Mouse (Mus musculus) inflammation-experienced regulatory T-cells, adult 6 months (primary cell): Measurements from ENCODE around the gene Treml2. TPM values are rescaled to one million over a fixed set of nuclear protein-coding genes. Genes with fewer than 3 reads are reported as not detected.

Experiments used
- ATAC-seq: one replicate; pipeline ENCODE4 v1.8.0; 2017
- polyA plus RNA-seq, 3 experiments: library from polyadenylated mRNA; unstranded; fragments of 100-300 nt; shearing (Covaris generic); gene quantifications; one replicate each; pipeline ENCODE4 v1.2.1; 2017

Treml2 gene
- 10 to 100 TPM in 2 of 3 experiments, under 1 TPM in 1; 0.69 to 12.3 (median 11.3) TPM for polyA plus RNA-seq

DNA sequence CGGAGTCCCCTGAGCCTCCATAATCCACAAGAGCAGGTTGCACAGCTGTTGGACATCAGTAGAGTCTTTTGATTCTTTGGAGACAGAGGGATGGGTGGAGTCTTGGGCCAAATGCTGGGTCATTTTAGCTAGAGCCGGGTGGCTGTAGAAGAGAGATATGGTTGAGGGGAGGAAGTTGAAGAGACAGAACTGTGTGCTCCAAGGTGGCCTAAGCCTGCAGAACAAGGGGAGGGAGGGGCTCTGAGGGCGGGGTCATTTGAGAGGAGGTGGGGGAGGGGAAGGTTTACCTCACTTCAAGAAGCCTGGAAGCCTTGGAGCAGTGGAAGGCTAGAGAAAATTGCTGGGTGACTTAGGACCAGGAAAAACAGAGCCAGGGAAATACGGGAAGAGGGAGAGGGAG lies at the start of gene Treml2:
Treml2 (plus strand) TSS at position 296 of the 400 bp plus-strand sequence.
- ATAC-seq: no peak

DNA sequence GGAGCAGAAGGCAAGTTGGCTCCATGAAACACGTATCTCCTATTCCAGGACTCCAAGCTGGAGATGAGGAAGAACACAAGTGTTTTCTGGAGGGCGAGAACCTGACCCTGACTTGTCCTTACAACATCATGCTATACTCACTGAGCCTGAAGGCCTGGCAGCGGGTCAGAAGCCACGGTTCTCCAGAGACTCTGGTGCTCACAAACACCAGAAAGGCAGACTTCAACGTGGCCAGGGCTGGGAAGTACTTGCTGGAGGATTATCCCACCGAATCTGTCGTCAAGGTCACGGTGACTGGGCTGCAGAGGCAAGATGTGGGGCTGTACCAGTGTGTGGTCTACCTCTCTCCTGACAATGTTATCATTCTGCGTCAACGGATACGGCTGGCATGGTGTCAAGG lies 49.8 kb upstream of the Treml2 start:
- no peak for ATAC-seq

DNA sequence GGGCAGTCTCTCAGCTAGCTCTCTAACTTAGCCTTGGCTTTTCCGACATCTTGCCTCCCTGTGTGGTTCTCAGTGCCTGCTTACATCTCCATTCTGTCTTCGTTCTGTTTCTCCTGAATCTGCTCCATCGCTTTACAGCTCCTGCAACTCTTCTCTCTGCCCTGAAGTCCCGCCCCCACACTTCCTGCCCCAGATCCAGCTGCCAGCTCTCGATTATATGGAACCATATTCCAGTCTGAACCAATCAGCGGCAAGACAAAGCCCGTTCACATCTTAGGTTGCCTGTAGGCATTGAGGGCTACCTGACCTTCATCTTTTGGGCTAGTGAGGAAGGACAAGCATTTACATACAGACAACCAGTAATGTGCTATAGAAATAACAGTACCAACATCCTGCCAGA lies 48.7 kb upstream of the Treml2 start:
- ATAC-seq: no peak

DNA sequence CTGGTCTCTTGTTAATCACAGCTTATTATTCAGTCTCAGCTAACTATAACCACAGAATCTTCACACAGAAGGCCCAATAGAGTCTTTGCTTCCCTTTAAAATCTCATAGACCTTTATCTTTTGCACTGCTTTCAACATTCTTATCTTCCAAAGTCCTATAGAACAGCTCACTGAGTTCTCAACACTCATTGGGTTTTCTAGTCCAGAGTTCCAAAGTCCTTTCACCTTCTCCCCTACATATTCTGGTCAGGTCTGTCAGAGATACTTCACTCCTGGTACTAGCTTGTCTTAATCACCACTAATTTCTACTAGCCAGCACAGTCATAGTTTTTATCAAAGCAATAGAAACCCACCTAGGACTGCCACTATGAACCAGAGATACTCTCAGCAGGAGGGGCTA lies 42.7 kb upstream of the Treml2 start:
- no peak for ATAC-seq

DNA sequence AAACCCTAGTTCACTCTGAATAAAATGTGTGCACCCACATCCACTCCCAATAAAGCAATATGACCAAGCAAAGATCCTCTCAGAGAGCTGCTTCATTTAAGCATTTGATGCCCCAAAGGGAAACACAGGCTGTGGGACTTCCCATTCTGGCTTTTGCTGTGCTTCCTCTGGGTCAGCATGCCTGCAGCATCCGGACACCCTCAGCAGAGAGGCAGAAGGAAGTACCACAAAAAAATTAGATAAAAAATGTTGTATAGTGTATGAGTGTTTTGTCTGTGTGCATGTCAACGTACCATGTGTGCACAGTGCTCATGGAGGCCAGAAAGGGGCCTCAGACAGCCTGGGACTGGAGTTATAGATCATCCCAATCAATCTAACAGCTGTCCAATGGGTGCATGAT lies 37.4 kb upstream of the Treml2 start:
- no peak for ATAC-seq

DNA sequence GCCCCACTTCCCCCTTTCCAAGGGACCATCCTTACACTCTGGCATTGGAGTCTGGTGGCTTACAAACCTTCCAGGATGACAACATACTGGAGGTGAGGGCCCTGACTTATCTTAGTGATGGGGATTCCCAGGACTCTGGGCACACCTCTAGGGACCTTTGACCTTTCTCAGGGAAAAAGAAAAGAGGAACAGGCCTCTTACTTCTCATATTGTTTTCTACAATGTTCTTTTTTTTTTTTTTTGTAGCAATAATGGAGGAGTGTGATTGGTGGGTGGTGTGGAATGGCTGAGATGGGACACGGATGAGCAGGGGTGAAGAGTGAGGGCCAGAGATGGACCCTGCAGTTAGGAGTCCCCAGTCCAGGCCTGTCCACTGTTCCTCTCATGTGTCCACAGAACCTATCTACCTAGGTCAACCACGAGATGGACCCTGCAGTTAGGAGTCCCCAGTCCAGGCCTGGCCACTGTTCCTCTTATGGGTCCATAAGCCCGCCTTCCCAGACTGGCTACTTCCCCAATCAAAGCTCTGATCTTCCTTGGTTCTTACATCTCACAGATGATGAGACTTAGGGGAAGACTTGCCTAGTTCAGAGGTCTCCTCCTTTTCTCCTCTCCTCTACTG lies 35.4 kb upstream of the Treml2 start, which contains the start of gene Treml4:
Treml4 (plus strand) TSS at position 555 of the 622 bp plus-strand sequence.
- no peak for ATAC-seq

DNA sequence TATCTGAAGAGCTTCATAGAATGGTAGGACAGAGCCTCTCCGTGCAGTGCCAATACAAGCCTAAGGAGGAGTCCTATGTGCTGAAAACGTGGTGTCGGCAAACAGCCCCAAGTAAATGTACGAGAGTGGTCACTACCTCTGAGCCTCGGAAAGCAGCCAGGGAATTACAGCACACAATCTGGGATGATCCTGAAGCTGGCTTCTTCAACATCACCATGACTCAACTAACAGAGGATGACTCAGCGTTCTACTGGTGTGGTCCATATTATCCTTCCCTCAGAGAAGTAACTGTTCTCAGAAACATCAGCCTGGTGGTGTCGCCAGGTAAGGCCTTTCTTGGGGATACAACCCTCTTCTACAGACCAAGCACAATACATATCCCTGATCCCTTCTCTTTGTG lies 34.6 kb upstream of the Treml2 start:
- no peak for ATAC-seq

DNA sequence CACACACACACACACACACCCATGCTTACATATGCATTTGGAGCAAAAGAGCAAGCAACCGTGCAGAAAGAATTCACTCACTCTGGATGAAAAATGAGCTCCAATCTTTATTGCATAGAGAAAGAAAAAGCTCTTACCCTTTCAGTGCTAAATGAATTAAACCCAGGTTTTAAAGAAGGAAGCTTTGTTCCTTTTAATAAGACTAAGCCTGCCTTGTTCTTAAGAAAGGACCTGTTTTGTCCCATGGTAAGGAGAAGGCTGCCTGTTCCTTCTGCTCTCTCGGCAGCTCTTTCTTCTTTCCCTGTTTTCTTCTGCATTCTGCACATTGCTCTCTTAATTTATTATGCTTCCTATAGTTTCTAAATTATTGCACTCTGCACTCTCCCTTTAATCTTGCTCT lies 33.2 kb upstream of the Treml2 start:
- no peak for ATAC-seq

DNA sequence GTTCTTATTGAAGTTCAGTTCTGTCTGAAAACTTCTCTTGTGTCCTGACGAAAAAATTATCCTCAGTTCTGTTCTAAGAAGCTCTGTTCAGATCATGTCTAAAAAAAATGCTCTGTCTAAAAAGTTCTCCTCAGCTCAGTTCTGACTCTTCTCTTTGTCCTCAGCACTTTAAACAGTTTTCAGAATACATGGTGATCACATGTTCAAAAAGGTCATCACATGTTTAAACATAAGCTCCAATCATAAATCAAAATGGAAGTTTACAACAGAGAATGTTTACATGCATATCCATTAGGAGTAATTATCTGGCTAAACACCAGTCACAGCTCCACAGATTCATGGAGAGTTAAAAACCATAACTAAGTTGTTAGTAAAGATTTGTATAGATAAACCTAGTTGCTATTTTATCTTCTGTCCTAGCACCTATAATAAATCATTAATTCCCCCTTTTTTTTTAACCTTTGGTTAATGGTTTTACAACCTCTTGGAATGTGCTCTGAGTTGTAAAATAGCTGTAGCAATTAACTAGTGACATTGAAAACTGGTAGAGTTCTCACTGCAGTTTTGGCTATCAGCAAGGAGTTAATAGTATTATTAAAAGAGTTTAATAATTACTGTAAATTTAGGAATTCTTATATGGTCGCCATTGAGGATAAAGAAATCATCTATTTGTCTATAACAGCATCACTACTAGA lies 32.5 kb upstream of the Treml2 start:
- ATAC-seq: no peak

DNA sequence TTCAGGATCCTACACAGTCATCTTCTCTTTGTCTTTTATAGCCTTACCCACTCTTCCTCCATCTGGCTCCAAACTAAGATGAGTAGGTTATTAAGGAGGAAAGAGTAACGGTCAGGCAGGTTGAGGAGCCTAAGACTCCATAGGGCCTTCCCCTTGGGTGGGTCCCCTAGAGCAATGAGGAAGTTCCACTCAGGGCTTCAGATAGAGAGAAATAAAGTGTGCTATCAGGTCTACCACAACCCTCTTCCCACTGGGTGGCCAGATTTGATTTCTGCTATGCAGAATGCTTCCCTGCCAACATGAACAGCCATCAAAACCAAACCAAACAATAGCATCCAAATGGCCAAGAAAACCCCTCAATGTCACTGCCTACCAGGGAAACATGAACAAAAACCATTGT lies 31.7 kb upstream of the Treml2 start:
- ATAC-seq: no peak

DNA sequence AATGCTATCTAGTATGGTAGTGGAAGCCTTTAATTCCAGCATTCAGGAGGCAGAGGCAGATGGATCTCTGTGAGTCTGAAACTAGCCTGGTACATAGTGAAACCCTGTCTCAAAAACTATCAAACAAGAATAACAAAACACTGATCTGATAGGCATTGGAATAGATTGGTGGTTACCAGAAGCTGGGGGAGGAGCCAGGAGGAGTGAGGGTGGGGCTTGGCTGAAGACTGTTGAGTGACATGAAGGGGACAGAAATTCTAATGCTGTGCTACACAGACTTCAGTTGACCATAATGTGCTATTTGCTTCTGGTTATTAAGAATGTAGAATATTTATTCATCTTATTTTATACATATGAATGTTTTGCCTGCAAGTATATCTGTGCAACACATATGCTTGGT lies 31.0 kb upstream of the Treml2 start:
- no peak for ATAC-seq

DNA sequence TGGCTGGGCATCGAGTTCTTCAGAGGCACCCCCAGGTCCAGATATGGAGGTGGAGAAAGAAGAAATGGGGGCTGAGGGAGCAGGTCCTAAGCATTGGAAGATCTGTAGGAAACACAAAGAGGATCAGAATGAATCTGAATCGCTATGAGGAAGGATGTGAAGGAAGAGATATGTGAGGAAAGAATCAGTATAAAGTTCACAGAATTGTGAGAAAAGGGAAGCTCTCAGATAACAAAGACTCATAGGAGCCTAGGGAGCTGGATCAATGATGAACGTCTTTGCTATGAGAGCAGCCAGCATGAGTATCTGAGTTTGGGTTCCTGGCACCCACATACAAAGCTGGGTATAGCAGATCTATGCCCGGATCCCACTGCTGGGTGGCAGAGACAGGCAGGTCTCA lies 29.5 kb upstream of the Treml2 start:
- no peak for ATAC-seq

DNA sequence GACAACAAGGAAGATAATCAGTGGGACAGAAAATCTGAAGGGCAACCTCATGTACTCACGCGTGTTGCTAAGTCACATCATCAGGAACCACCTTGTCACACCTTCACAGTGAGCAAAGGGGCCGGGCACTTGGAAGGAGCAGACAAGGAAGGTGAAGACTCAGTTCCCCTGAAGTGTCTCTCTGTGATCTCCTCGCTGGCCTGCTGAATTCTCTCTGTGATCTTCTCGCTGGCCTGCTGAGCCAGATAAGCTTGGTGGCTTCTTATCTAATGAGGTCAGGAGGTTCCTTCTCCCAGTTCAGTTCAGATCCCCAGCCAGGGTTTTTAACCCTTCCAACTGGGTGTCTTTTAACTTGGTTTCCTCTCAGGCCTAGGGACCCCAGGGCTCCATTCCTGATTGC lies 27.1 kb upstream of the Treml2 start:
- ATAC-seq: no peak

DNA sequence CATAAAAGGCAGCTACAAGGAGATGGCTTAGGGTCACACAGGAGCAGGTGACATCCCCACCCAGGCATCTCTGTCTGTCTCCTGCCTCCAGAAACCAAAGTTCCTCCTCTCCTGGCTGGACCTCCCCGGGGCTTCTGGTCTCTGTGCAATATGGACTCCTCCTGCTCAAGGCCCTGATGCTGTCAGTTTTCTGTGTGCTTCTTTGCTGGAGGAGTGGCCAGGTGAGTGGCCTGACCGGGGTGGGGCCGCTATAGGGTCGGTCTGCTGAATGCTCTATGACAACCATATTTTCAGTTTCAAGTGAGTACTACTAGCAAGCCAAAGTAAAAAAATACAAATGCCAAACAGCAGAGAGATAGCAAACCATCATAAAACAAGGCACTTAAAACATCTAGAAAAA lies 26.7 kb upstream of the Treml2 start:
- ATAC-seq: no peak

DNA sequence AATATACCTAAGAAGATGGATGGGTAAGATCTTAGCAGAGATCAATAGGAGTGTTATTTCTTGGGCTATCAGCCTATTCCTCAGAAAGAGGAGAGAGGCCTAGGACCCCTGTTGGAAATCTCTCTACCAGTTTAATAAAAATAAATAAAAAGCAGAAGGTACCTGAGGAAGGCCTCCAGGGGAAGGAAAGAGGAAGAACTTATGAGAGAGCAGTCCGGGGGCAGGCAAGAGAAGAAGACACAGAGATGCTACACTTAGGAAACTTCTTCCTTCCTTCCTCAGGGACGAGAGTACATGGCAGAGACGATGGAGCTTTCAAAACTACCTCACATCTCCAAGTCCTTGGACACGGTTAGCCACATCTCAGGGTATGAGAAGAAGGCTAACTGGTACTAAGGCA lies 25.2 kb upstream of the Treml2 start:
- no peak for ATAC-seq

DNA sequence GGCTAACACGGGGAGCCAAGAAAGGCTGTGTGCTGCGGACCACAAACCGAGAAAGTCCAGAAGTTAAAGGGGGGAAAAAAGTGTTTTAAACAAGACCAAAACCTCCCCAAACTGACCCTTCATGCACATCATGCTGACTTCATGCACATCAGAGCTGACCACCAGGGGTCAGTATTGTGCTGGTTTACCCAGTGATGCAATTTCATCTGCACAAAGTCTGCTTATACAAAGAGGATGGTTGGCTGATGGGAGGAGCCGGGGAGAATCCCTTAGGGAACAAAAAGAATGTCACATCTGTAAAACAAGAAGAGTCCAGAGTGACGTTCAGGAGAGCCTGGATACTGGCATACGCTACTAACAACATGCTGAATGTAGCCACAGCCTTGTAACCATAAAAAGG lies 24.4 kb upstream of the Treml2 start:
- no peak for ATAC-seq

DNA sequence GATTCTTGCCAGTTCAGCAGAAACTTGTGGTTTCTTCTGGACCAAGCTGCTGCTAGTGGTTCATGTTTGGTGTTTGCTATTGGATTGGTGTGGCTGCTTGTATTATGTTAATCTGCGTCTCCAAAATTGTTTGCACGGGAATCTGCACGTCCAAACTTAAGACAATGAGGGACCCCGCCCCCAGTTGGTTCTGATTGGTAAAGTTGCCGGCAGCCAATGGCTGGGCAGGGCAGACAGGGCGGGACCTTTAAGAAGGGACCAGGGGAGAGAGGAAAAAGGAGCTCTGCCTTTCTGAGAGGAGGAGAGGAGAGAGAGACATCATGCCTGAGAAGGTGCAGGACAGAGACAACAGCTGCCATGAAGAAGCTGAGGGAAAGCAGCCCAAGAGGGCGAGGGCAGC lies 23.6 kb upstream of the Treml2 start:
- no peak for ATAC-seq

DNA sequence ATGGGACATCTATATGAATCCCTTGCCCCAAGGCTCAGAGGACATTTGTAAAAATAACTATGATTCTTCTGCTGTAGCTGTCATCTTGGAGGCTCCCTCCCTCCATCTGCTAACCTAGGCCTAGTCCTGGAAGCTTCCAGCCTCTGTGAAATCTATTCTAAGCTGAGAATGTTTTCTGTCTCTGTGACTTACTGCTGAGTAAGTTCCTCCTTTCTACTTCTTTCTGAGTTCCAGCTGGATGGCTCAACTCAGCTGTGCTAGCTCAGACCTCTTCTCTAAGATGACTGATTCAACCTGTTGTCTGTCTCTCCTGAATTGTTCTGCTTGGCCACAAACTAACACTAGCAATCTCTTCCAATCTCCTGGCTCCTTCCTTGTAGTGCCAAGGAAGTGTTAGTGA lies 20.9 kb upstream of the Treml2 start:
- ATAC-seq: no peak

DNA sequence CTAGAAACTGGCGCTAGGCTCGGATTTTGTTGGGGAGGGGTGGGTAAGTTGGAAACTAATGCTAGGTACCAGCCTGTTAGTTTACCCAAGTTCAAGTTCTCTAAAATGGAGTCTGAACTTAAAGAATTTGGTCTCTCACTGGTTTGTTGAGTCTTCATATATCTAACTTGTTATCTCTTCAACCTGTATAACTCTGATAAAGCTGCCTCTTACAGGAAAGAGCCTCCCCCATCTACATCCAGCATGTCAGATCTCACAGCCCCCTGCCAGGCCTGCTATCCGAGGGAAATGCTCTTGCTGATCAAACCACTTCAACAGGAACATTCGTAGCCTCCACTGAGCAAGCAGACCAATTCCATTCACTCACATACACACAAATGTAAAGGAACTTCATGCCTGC lies 20.3 kb upstream of the Treml2 start:
- ATAC-seq: no peak

DNA sequence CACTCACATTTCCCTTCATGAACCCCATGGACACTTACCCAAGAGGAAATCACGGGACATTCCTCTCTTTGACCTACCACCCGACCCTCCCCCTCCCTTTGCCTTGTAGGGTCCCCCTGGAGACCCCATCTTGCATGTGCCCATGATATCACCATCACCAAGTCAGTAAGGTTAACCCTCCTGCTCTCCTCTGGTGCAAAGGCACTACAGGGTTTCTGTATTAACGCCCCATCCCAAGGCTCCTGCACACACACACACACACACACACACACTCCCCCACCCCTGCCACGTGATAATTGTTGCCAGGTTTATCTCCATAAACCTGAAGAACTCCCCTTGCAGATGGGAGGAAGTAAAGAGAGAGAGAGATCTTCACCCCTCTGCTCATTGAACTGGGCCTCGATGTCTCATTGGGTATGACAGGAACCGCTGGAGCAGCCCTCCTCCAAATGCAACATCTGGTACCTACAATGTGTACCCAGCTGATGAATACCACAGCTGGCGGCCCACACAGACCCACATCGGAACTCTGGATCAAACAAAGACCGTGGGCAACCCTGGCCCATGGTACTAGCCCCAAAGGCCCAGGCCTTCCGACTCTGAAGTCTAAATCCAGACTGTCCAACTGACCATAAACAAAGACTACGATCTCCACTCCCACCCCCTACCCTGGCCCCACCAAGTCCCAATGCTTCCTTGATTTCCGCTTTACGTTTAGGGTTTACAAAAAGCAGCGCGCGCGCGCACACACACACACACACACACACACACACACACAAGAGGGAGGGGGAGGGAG lies 18.2 kb upstream of the Treml2 start:
- ATAC-seq: no peak

DNA sequence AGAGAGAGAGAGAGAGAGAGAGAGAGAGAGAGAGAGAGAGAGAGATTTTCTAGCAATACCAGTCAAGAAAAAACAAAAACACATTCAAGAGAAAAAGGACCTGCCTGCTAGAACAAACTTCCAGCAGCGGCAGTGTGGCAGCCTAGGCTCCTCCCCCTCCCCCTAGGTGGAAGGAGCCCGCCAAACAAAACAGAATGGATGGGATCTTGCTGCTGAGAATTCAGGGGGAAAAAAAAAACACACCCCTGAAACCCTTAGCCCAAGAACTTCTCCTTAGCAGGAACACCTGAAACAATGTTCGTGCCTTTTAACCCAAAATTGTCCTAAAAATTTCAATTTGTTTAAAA lies 17.6 kb upstream of the Treml2 start:
- no peak for ATAC-seq

DNA sequence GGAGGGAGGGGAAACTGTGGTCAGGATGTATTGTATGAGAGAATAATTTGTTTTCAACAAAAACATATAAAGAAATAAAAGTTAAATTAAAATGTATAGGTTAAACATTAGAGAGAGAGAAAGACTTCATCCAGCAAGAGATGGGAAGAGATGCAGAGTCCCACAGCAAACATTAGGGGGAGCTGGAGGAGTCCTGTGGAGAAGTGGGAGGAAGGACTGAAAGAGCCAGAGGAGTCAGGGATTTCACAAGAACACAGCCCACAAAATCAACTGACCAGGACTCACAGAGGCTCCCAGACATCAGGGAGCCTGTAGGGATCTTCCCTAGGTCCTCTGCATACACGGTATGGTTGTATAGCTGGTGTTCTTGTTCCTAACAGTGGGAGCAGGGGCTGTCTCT lies 12.5 kb upstream of the Treml2 start:
- ATAC-seq: no peak

DNA sequence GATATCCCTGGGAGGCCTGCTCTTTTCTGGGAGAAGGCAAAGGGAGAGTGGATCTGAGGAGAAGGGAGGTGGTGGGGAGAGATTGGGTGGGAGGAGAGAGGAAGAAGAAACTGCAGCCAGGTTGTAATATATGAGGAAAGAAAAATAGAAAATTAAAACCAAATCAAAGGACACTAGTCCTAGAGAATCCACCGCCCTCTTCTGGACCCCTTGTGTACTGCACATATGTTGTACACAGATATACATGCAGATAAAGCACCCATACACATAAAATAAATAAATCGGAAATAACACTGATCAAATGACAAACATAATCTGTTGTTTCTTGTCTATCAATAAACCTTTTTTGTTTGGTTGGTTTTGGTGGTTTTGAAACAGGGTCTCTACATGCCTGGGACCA lies 12.0 kb upstream of the Treml2 start:
- no peak for ATAC-seq
